Mouse (Mus musculus): ENCODE data around the gene Ace. TPM values are rescaled to one million over a fixed set of nuclear protein-coding genes. Genes with fewer than 3 reads are reported as not detected.

Ace gene
- polyA plus RNA-seq, 1 experiment from 2014 or later, result 2.0 TPM

DNA sequence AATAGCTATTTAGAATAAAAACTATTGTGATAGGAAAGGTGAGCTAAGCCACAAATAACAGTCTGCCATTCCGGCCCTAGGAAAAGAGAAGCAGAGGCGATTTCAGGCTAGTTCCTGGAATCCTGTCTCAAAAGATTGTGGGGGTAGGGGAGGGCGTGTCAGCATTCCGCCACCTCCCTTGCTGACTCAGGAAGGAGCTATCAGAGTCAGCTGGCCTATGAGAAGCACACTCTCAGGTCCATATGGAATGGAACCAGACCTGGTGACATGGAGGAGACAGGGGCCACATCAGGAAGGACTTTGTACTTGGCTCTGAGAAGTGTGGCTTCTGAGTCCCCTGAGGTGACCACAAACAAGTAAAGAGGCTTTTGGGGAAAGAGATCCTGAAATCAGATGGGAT is 17.2 kb upstream of the Ace start:
- 47% methylated on average over 4 of the region's 4 CpGs for WGBS

GRCm38 (mm10) chr11:105951601-105952044 is 16.1 kb upstream of the Ace start:
- Histone ChIP-seq H3K27ac (replicated peaks in 1 of 2; ENCODE audit: control insufficient read depth in 1 of 2, insufficient read depth in 1 of 2, low read depth in 2 of 2, low read length in 2 of 2) (no peak overlapping the region), H3K9me3 (ENCODE audit: control insufficient read depth, low read length) (no peaks in the 10 kb centered on the region), H3K9ac (ENCODE audit: low read length) (no peak overlapping the region), H3K4me3 (ENCODE audit: control insufficient read depth in 1 of 2, insufficient read depth in 1 of 2, low read depth in 1 of 2, low read length in 2 of 2) (no peak overlapping the region), H3K36me3 (ENCODE audit: control insufficient read depth, insufficient read depth, low read length) (no peaks in the 10 kb centered on the region), H3K4me1 (ENCODE audit: control insufficient read depth in 2 of 2, insufficient read depth in 2 of 2, low read length in 2 of 2) (peaks cover 2 to 3% of the 10 kb centered on the region in 2 experiments; a peak in 2 of 4 replicates), H3K4me2 (ENCODE audit: low read length) (no peak overlapping the region), H3K27me3 (ENCODE audit: control insufficient read depth, insufficient read depth, low read length) (0 out of 2 replicates have a peak, but pooled peaks cover 4% of the 10 kb centered on the region)
- WGBS, result 67% methylated on average over 3 of the region's 3 CpGs
- ATAC-seq (ENCODE audit: insufficient number of reproducible peaks, insufficient read depth, low FRiP score, low read depth), result no peak

More for the DNA sequence above, 17.2 kb upstream of the Ace start:
- no peak overlapping the region for H3K4me2 ChIP-seq (ENCODE audit: low read length)
- H3K9ac ChIP-seq (ENCODE audit: low read length), result no peak overlapping the region
- H3K27me3 ChIP-seq (ENCODE audit: control insufficient read depth, insufficient read depth, low read length), result peaks cover 13% of the 10 kb centered on the region; the same call in 1 of the 2 replicates
- ATAC-seq (ENCODE audit: insufficient number of reproducible peaks, insufficient read depth, low FRiP score, low read depth), result no peak
- H3K9me3 ChIP-seq (ENCODE audit: control insufficient read depth, low read length), result no peaks in the 10 kb centered on the region
- no peak overlapping the region for H3K27ac ChIP-seq (replicated peaks in 1 of 2; ENCODE audit: control insufficient read depth in 1 of 2, insufficient read depth in 1 of 2, low read depth in 2 of 2, low read length in 2 of 2)
- H3K36me3 ChIP-seq (ENCODE audit: control insufficient read depth, insufficient read depth, low read length), result no peaks in the 10 kb centered on the region
- H3K4me3 ChIP-seq (ENCODE audit: control insufficient read depth in 1 of 2, insufficient read depth in 1 of 2, low read depth in 1 of 2, low read length in 2 of 2), result no peak overlapping the region
- H3K4me1 ChIP-seq (ENCODE audit: control insufficient read depth in 2 of 2, insufficient read depth in 2 of 2, low read length in 2 of 2), result peaks cover 2 to 3% of the 10 kb centered on the region in 2 experiments; a peak in 2 of 4 replicates

DNA sequence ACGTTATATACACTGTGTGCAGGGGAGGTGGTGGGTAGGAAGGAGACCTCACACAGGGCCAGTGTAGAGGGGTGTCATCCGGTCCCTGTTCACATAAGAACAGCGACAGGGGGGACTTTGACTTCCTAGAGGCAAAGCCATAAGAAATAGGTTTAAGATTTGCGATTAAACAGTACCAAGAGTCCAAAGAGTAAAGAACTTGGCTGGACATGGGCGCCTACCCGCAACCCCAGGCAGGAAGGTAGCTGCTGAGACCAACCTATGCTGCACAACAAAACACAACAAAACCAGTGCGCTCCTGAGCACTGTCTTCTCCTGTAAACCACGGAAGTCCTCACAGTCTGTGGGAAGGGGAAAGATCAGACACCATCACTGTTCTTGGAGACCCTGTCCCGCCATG is 15.6 kb upstream of the Ace start:
- Histone ChIP-seq H3K4me3 (ENCODE audit: control insufficient read depth in 1 of 2, insufficient read depth in 1 of 2, low read depth in 1 of 2, low read length in 2 of 2) (no peak overlapping the region), H3K27ac (replicated peaks in 1 of 2; ENCODE audit: control insufficient read depth in 1 of 2, insufficient read depth in 1 of 2, low read depth in 2 of 2, low read length in 2 of 2) (no peak overlapping the region), H3K36me3 (ENCODE audit: control insufficient read depth, insufficient read depth, low read length) (no peaks in the 10 kb centered on the region), H3K9me3 (ENCODE audit: control insufficient read depth, low read length) (no peaks in the 10 kb centered on the region), H3K27me3 (ENCODE audit: control insufficient read depth, insufficient read depth, low read length) (0 out of 2 replicates have a peak, but pooled peaks cover 4% of the 10 kb centered on the region), H3K4me2 (ENCODE audit: low read length) (no peak overlapping the region), H3K4me1 (ENCODE audit: control insufficient read depth in 2 of 2, insufficient read depth in 2 of 2, low read length in 2 of 2) (peaks cover 3% of the 10 kb centered on the region in 2 experiments; a peak in 2 of 4 replicates), H3K9ac (ENCODE audit: low read length) (no peak overlapping the region)
- no peak for ATAC-seq (ENCODE audit: insufficient number of reproducible peaks, insufficient read depth, low FRiP score, low read depth)
- WGBS, result 87% methylated on average over 9 of the region's 9 CpGs

DNA sequence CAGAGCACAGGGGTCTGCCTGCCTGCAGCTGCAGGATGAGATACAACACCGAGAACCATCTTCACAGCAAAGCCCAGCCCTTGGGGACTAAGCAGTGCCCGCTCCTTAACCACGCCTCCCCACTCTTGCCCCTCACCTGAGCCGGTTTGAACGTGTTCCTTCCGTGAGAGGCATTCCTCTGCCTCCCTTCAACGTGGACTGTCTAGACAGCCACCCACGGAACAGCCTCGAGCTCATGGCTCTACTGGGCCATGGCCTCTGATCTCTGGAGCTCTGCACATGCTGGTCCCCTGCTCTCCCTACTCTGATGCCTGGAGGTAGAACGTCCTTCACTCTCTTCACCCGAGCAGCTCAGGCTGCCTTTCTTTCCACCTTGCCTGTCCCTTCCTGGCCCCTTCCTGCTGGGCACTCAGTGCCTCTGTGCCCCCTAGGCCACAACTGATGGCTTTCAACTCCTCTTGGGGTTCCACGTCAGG is 14.8 kb upstream of the Ace start, which contains the start of gene Cyb561:
Cyb561 (minus strand) TSS at position 426 of the 476 bp plus-strand sequence.
- Histone ChIP-seq H3K9ac (ENCODE audit: low read length) (no peak within 1 kb of the TSS), H3K4me1 (ENCODE audit: control insufficient read depth in 2 of 2, insufficient read depth in 2 of 2, low read length in 2 of 2) (peaks cover 3 to 5% of the 10 kb centered on the region in 2 experiments; a peak in 2 of 4 replicates), H3K4me2 (ENCODE audit: low read length) (no peak within 1 kb of the TSS), H3K9me3 (ENCODE audit: control insufficient read depth, low read length) (no peaks in the 10 kb centered on the region), H3K27ac (replicated peaks in 1 of 2; ENCODE audit: control insufficient read depth in 1 of 2, insufficient read depth in 1 of 2, low read depth in 2 of 2, low read length in 2 of 2) (no peak within 1 kb of the TSS), H3K36me3 (ENCODE audit: control insufficient read depth, insufficient read depth, low read length) (no peaks in the 10 kb centered on the region), H3K4me3 (ENCODE audit: control insufficient read depth in 1 of 2, insufficient read depth in 1 of 2, low read depth in 1 of 2, low read length in 2 of 2) (no peak within 1 kb of the TSS), H3K27me3 (ENCODE audit: control insufficient read depth, insufficient read depth, low read length) (0 out of 2 replicates have a peak, but pooled peaks cover 4% of the 10 kb centered on the region)
- WGBS, result 77% methylated on average over 12 of the region's 12 CpGs
- ATAC-seq (ENCODE audit: insufficient number of reproducible peaks, insufficient read depth, low FRiP score, low read depth), result no peak

DNA sequence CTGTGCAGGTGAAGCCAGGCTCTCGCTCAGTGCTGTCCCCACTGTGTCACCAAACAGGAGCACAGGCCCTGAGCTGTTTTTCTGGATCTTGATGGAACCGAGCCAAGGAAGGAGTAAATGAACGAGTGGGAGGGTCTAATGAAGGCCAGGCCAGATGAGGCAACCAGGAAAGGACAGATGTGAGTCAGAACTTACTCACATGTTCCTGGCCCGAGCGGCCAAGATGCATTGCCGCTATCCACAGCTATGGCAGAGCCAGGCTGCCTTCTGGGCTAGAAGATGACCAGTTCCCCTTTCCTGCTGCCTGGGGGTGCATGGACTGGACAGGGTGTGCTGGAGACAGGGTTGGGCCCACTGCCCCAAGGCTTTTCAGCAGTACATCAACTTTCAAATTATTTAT is 14.3 kb upstream of the Ace start:
- no peak for ATAC-seq (ENCODE audit: insufficient number of reproducible peaks, insufficient read depth, low FRiP score, low read depth)
- Histone ChIP-seq H3K9me3 (ENCODE audit: control insufficient read depth, low read length) (no peaks in the 10 kb centered on the region), H3K9ac (ENCODE audit: low read length) (no peak overlapping the region), H3K4me2 (ENCODE audit: low read length) (no peak overlapping the region), H3K27ac (replicated peaks in 1 of 2; ENCODE audit: control insufficient read depth in 1 of 2, insufficient read depth in 1 of 2, low read depth in 2 of 2, low read length in 2 of 2) (no peak overlapping the region), H3K4me1 (ENCODE audit: control insufficient read depth in 2 of 2, insufficient read depth in 2 of 2, low read length in 2 of 2) (peaks cover 3 to 5% of the 10 kb centered on the region in 2 experiments; a peak in 2 of 4 replicates), H3K4me3 (ENCODE audit: control insufficient read depth in 1 of 2, insufficient read depth in 1 of 2, low read depth in 1 of 2, low read length in 2 of 2) (no peak overlapping the region), H3K27me3 (ENCODE audit: control insufficient read depth, insufficient read depth, low read length) (0 out of 2 replicates have a peak, but pooled peaks cover 4% of the 10 kb centered on the region), H3K36me3 (ENCODE audit: control insufficient read depth, insufficient read depth, low read length) (no peaks in the 10 kb centered on the region)
- WGBS, result 54% methylated on average over 6 of the region's 6 CpGs

- ATAC-seq (ENCODE audit: insufficient number of reproducible peaks, insufficient read depth, low FRiP score, low read depth), result no peak
- 88% methylated on average over 28 of the region's 28 CpGs for WGBS
- Histone ChIP-seq H3K4me2 (ENCODE audit: low read length) (no peak overlapping the region), H3K4me3 (ENCODE audit: control insufficient read depth in 1 of 2, insufficient read depth in 1 of 2, low read depth in 1 of 2, low read length in 2 of 2) (no peak overlapping the region), H3K9me3 (ENCODE audit: control insufficient read depth, low read length) (no peaks in the 10 kb centered on the region), H3K27me3 (ENCODE audit: control insufficient read depth, insufficient read depth, low read length) (no peaks in the 10 kb centered on the region), H3K4me1 (ENCODE audit: control insufficient read depth in 2 of 2, insufficient read depth in 2 of 2, low read length in 2 of 2) (peaks cover 8 to 14% of the 10 kb centered on the region in 2 experiments; a peak in 3 of 4 replicates), H3K27ac (replicated peaks in 1 of 2; ENCODE audit: control insufficient read depth in 1 of 2, insufficient read depth in 1 of 2, low read depth in 2 of 2, low read length in 2 of 2) (no peak overlapping the region), H3K9ac (ENCODE audit: low read length) (no peak overlapping the region), H3K36me3 (ENCODE audit: control insufficient read depth, insufficient read depth, low read length) (no peaks in the 10 kb centered on the region)
Measured at GRCm38 (mm10) chr11:105955815-105956430, 11.8 kb upstream of the Ace start.

DNA sequence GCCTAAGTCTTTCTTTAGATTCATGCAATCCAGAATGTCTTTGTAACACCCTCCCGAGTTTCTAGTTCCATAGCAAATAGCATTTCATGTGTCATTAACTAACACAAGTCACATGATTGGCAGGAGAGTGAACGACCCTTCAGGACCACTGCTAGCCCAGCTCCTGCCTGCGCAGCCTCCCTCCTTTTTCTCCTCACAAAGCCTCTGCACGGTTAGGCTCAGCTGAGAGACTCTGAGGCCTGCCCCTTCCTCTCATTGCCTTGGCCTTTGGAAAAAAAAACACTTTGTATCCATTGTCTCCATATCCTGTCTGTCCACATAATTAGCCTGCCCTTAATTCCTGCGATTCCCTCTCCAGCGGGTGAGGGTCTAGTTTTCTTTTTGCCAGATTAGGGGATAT is 10.2 kb upstream of the Ace start:
- ATAC-seq (ENCODE audit: insufficient number of reproducible peaks, insufficient read depth, low FRiP score, low read depth), result no peak
- Histone ChIP-seq H3K27me3 (ENCODE audit: control insufficient read depth, insufficient read depth, low read length) (no peaks in the 10 kb centered on the region), H3K27ac (replicated peaks in 1 of 2; ENCODE audit: control insufficient read depth in 1 of 2, insufficient read depth in 1 of 2, low read depth in 2 of 2, low read length in 2 of 2) (no peak overlapping the region)

More for the DNA sequence above, 10.2 kb upstream of the Ace start:
- no peaks in the 10 kb centered on the region for H3K9me3 ChIP-seq (ENCODE audit: control insufficient read depth, low read length)
- H3K4me1 ChIP-seq (ENCODE audit: control insufficient read depth in 2 of 2, insufficient read depth in 2 of 2, low read length in 2 of 2), result peaks cover 8 to 14% of the 10 kb centered on the region in 2 experiments; a peak in 3 of 4 replicates
- no peak overlapping the region for H3K4me2 ChIP-seq (ENCODE audit: low read length)
- no peak overlapping the region for H3K9ac ChIP-seq (ENCODE audit: low read length)
- no peak overlapping the region for H3K4me3 ChIP-seq (ENCODE audit: control insufficient read depth in 1 of 2, insufficient read depth in 1 of 2, low read depth in 1 of 2, low read length in 2 of 2)
- WGBS, result 57% methylated on average over 6 of the region's 6 CpGs
- no peaks in the 10 kb centered on the region for H3K36me3 ChIP-seq (ENCODE audit: control insufficient read depth, insufficient read depth, low read length)
